Mouse (Mus musculus): ENCODE data around the gene Gm14569. TPM values are rescaled to one million over a fixed set of nuclear protein-coding genes. Genes with fewer than 3 reads are reported as not detected.

The Gm14569 gene
- not detected in 2 replicates for total RNA-seq (2017)

- no peak for ATAC-seq (ENCODE audit: extremely low read depth, insufficient number of reproducible peaks, low FRiP score, poor library complexity, severe bottlenecking)
Observed at GRCm38 (mm10) chrX:36491730-36492129, at the start of gene Gm14569. Gm14569 (minus strand) TSS chrX:36491830.

- no peak for ATAC-seq (ENCODE audit: extremely low read depth, insufficient number of reproducible peaks, low FRiP score, poor library complexity, severe bottlenecking)
Observed at GRCm38 (mm10) chrX:36534514-36534913, 42.9 kb upstream of the Gm14569 start.

- no peak for ATAC-seq (ENCODE audit: extremely low read depth, insufficient number of reproducible peaks, low FRiP score, poor library complexity, severe bottlenecking)
Observed at GRCm38 (mm10) chrX:36533744-36534143, 42.1 kb upstream of the Gm14569 start.

GRCm38 (mm10) chrX:36530251-36530650, 38.6 kb upstream of the Gm14569 start:
- ATAC-seq (ENCODE audit: extremely low read depth, insufficient number of reproducible peaks, low FRiP score, poor library complexity, severe bottlenecking), result no peak

- no peak for ATAC-seq (ENCODE audit: extremely low read depth, insufficient number of reproducible peaks, low FRiP score, poor library complexity, severe bottlenecking)
Observed at GRCm38 (mm10) chrX:36523729-36524128, 32.1 kb upstream of the Gm14569 start.

- ATAC-seq (ENCODE audit: extremely low read depth, insufficient number of reproducible peaks, low FRiP score, poor library complexity, severe bottlenecking), result no peak
Observed at GRCm38 (mm10) chrX:36513726-36514125, 22.1 kb upstream of the Gm14569 start.

- ATAC-seq (ENCODE audit: extremely low read depth, insufficient number of reproducible peaks, low FRiP score, poor library complexity, severe bottlenecking), result no peak
Observed at GRCm38 (mm10) chrX:36513231-36513630, 21.6 kb upstream of the Gm14569 start.

- no peak for ATAC-seq (ENCODE audit: extremely low read depth, insufficient number of reproducible peaks, low FRiP score, poor library complexity, severe bottlenecking)
Observed at GRCm38 (mm10) chrX:36506863-36507262, 15.2 kb upstream of the Gm14569 start.

- ATAC-seq (ENCODE audit: extremely low read depth, insufficient number of reproducible peaks, low FRiP score, poor library complexity, severe bottlenecking), result peak; percentile 39; the same call in 1 of the 2 replicates
Observed at GRCm38 (mm10) chrX:36489506-36489905, 2.1 kb downstream of the Gm14569 start.

- no peak for ATAC-seq (ENCODE audit: extremely low read depth, insufficient number of reproducible peaks, low FRiP score, poor library complexity, severe bottlenecking)
Observed at GRCm38 (mm10) chrX:36487996-36488395, 3.6 kb downstream of the Gm14569 start.

GRCm38 (mm10) chrX:36474873-36475272, 16.8 kb downstream of the Gm14569 start:
- no peak for ATAC-seq (ENCODE audit: extremely low read depth, insufficient number of reproducible peaks, low FRiP score, poor library complexity, severe bottlenecking)

GRCm38 (mm10) chrX:36474103-36474751, 17.4 kb downstream of the Gm14569 start:
- no peak for ATAC-seq (ENCODE audit: extremely low read depth, insufficient number of reproducible peaks, low FRiP score, poor library complexity, severe bottlenecking)

- ATAC-seq (ENCODE audit: extremely low read depth, insufficient number of reproducible peaks, low FRiP score, poor library complexity, severe bottlenecking), result no peak
Observed at GRCm38 (mm10) chrX:36456031-36456430, 35.6 kb downstream of the Gm14569 start.

- ATAC-seq (ENCODE audit: extremely low read depth, insufficient number of reproducible peaks, low FRiP score, poor library complexity, severe bottlenecking), result no peak
Observed at GRCm38 (mm10) chrX:36437932-36438331, 53.7 kb downstream of the Gm14569 start.

GRCm38 (mm10) chrX:36434993-36435392, 56.6 kb downstream of the Gm14569 start:
- ATAC-seq (ENCODE audit: extremely low read depth, insufficient number of reproducible peaks, low FRiP score, poor library complexity, severe bottlenecking), result no peak

- no peak for ATAC-seq (ENCODE audit: extremely low read depth, insufficient number of reproducible peaks, low FRiP score, poor library complexity, severe bottlenecking)
Observed at GRCm38 (mm10) chrX:36419153-36419552, 72.5 kb downstream of the Gm14569 start.

GRCm38 (mm10) chrX:36402316-36402715, 89.3 kb downstream of the Gm14569 start:
- ATAC-seq (ENCODE audit: extremely low read depth, insufficient number of reproducible peaks, low FRiP score, poor library complexity, severe bottlenecking), result no peak

GRCm38 (mm10) chrX:36400980-36401379, 90.7 kb downstream of the Gm14569 start, which contains the start of gene Gm6268:
Gm6268 (plus strand) TSS chrX:36401280.
- no peak for ATAC-seq (ENCODE audit: extremely low read depth, insufficient number of reproducible peaks, low FRiP score, poor library complexity, severe bottlenecking)

GRCm38 (mm10) chrX:36393279-36393678, 98.4 kb downstream of the Gm14569 start:
- ATAC-seq (ENCODE audit: extremely low read depth, insufficient number of reproducible peaks, low FRiP score, poor library complexity, severe bottlenecking), result no peak

- ATAC-seq (ENCODE audit: extremely low read depth, insufficient number of reproducible peaks, low FRiP score, poor library complexity, severe bottlenecking), result no peak
Observed at GRCm38 (mm10) chrX:36392672-36393071, 99.0 kb downstream of the Gm14569 start.

- ATAC-seq (ENCODE audit: extremely low read depth, insufficient number of reproducible peaks, low FRiP score, poor library complexity, severe bottlenecking), result no peak
Observed at GRCm38 (mm10) chrX:36390503-36390902, 101.1 kb downstream of the Gm14569 start.

Measured in neutrophil, adult 5-6 weeks (primary cell).